Mouse (Mus musculus) heart, embryonic 15.5 days (tissue): Measurements from ENCODE around the gene Ugt1a10. TPM values are rescaled to one million over a fixed set of nuclear protein-coding genes. Genes with fewer than 3 reads are reported as not detected.
"Not testable (repeated sequence)": the region's sequence is repeated elsewhere in the genome, so short reads cannot be mapped to it uniquely, and the experiment has no call there.

Source experiments
- ATAC-seq: fragments of 200-750 bp; cut with Nextera tagmentation; replicated peaks from 2 replicates; pipeline ENCODE4 v1.8.0; 2017; ENCODE audit warnings: low read depth, moderate TSS enrichment; ENCODE audit not compliant: insufficient number of reproducible peaks, insufficient read depth, low FRiP score
- H3K27ac ChIP-seq: fragments of 300-500 bp; sonication (generic); 2 replicates; pipeline ENCODE4 v1.5.1; 2015; ENCODE audit warnings: mild to moderate bottlenecking, inconsistent platforms
- H3K27me3 ChIP-seq: fragments of 300-500 bp; sonication (generic); 2 replicates; pipeline ENCODE4 v1.6.1; 2015; ENCODE audit warnings: inconsistent platforms
- H3K36me3 ChIP-seq: fragments of 300-500 bp; sonication (generic); 2 replicates; pipeline ENCODE4 v1.6.1; 2015; ENCODE audit warnings: mild to moderate bottlenecking, inconsistent platforms
- H3K4me1 ChIP-seq: fragments of 300-500 bp; sonication (generic); replicated peaks from 2 replicates; pipeline ENCODE4 v1.6.1; 2015; ENCODE audit warnings: inconsistent platforms
- H3K4me2 ChIP-seq: fragments of 300-500 bp; sonication (generic); 2 replicates; pipeline ENCODE4 v1.6.1; 2015; ENCODE audit warnings: inconsistent platforms, mild to moderate bottlenecking, moderate library complexity
- H3K4me3 ChIP-seq: fragments of 300-500 bp; sonication (generic); 2 replicates; pipeline ENCODE4 v1.5.1; 2015; ENCODE audit warnings: mild to moderate bottlenecking, inconsistent platforms
- H3K9ac ChIP-seq: fragments of 300-500 bp; sonication (generic); 2 replicates; pipeline ENCODE4 v1.6.1; 2015; ENCODE audit warnings: mild to moderate bottlenecking, inconsistent platforms
- H3K9me3 ChIP-seq: fragments of 300-500 bp; sonication (generic); replicated peaks from 2 replicates; pipeline ENCODE4 v1.6.1; 2016; ENCODE audit warnings: inconsistent platforms
- WGBS: fragments of 180-500 bp; shearing (Covaris S2); methylation state at CpG from one replicate; pipeline ENCODE4 v1.1.7; 2015; ENCODE audit warnings: mixed read lengths; 5-methylcytosine and 5-hydroxymethylcytosine counted together
- polyA plus RNA-seq: library from polyadenylated mRNA; unstranded; fragments of >200 nt; fragmentation: Nextera tagmentation; extraction: Ambion mirVana; gene quantifications from 2 replicates; pipeline ENCODE4 v1.2.1, GENCODE M21; 2015

Ugt1a10 gene
- polyA plus RNA-seq, 1 experiment from 2014 or later: not detected

GRCm38 (mm10) chr1:88044832-88045437, 10.3 kb upstream of the Ugt1a10 start:
- WGBS: 63% methylated on average over 4 of the region's 5 CpGs
- not testable (repeated sequence) for H3K4me3 ChIP-seq, H3K4me1 ChIP-seq, H3K9ac ChIP-seq, H3K36me3 ChIP-seq, H3K27me3 ChIP-seq, H3K27ac ChIP-seq, H3K9me3 ChIP-seq, H3K4me2 ChIP-seq, ATAC-seq

GRCm38 (mm10) chr1:88047408-88047807, 7.8 kb upstream of the Ugt1a10 start:
- ATAC-seq, H3K4me1 ChIP-seq, H3K27ac ChIP-seq, H3K9me3 ChIP-seq, H3K4me3 ChIP-seq, H3K4me2 ChIP-seq, H3K27me3 ChIP-seq, H3K9ac ChIP-seq, H3K36me3 ChIP-seq: not testable (repeated sequence)
- WGBS: 84% methylated on average over 2 of the region's 2 CpGs

- H3K4me1 ChIP-seq, H3K36me3 ChIP-seq, ATAC-seq, H3K27ac ChIP-seq, H3K4me3 ChIP-seq, H3K4me2 ChIP-seq, H3K27me3 ChIP-seq, H3K9ac ChIP-seq, H3K9me3 ChIP-seq: not testable (repeated sequence)
- WGBS: 71% methylated on average over 1 of the region's 2 CpGs
These were observed 11.4 kb downstream of the Ugt1a10 start for GRCm38 (mm10) chr1:88066472-88067102.

GRCm38 (mm10) chr1:88070495-88070894, 15.3 kb downstream of the Ugt1a10 start, which contains the start of gene Ugt1a9:
Gene Ugt1a9 (plus strand): TSS chr1:88070800.
- H3K4me3 ChIP-seq: no peak within 1 kb of the TSS
- no peak within 1 kb of the TSS for H3K27ac ChIP-seq
- H3K9ac ChIP-seq: no peak within 1 kb of the TSS
- WGBS: 73% methylated on average over 2 of the region's 2 CpGs
- H3K36me3 ChIP-seq: no peaks in the 10 kb centered on the region
- no peak for ATAC-seq
- H3K27me3 ChIP-seq: no peaks in the 10 kb centered on the region
- H3K4me2 ChIP-seq: no peak within 1 kb of the TSS
- H3K9me3 ChIP-seq: no peaks in the 10 kb centered on the region
- no peaks in the 10 kb centered on the region for H3K4me1 ChIP-seq

- Histone ChIP-seq H3K9ac (no peak overlapping the region), H3K4me2 (no peak overlapping the region), H3K9me3 (no peaks in the 10 kb centered on the region), H3K4me1 (no peaks in the 10 kb centered on the region), H3K4me3 (no peak overlapping the region), H3K27me3 (no peaks in the 10 kb centered on the region), H3K36me3 (no peaks in the 10 kb centered on the region), H3K27ac (no peak overlapping the region)
- whole genome bisulfite sequencing: 74% methylated on average over 4 of the region's 4 CpGs
- no peak for ATAC-seq
These were observed 15.7 kb downstream of the Ugt1a10 start for GRCm38 (mm10) chr1:88070902-88071301.

- no peaks in the 10 kb centered on the region for H3K4me1 ChIP-seq
- H3K9me3 ChIP-seq: no peaks in the 10 kb centered on the region
- H3K27ac ChIP-seq: no peak overlapping the region
- H3K36me3 ChIP-seq: no peaks in the 10 kb centered on the region
- H3K27me3 ChIP-seq: no peaks in the 10 kb centered on the region
- WGBS: 80% methylated on average over 2 of the region's 2 CpGs
- H3K9ac ChIP-seq: no peak overlapping the region
- ATAC-seq: no peak
- no peak overlapping the region for H3K4me3 ChIP-seq
- no peak overlapping the region for H3K4me2 ChIP-seq
These were observed 19.3 kb downstream of the Ugt1a10 start for GRCm38 (mm10) chr1:88074471-88074870.

GRCm38 (mm10) chr1:88077128-88077527, 21.9 kb downstream of the Ugt1a10 start:
- 76% methylated on average over 1 of the region's 1 CpGs for WGBS

GRCm38 (mm10) chr1:88081670-88082069, 26.5 kb downstream of the Ugt1a10 start:
- no peak for ATAC-seq
- no peaks in the 10 kb centered on the region for H3K27me3 ChIP-seq
- H3K4me3 ChIP-seq: no peak overlapping the region
- no peaks in the 10 kb centered on the region for H3K4me1 ChIP-seq
- no peaks in the 10 kb centered on the region for H3K36me3 ChIP-seq
- no peak overlapping the region for H3K27ac ChIP-seq
- H3K9me3 ChIP-seq: no peaks in the 10 kb centered on the region
- no peak overlapping the region for H3K4me2 ChIP-seq
- no peak overlapping the region for H3K9ac ChIP-seq
- 84% methylated on average over 1 of the region's 1 CpGs for WGBS

More at GRCm38 (mm10) chr1:88077128-88077527, 21.9 kb downstream of the Ugt1a10 start:
- no peak for ATAC-seq
- Histone ChIP-seq H3K9ac (no peak overlapping the region), H3K4me3 (no peak overlapping the region), H3K9me3 (no peaks in the 10 kb centered on the region), H3K4me2 (no peak overlapping the region), H3K4me1 (no peaks in the 10 kb centered on the region), H3K27me3 (no peaks in the 10 kb centered on the region), H3K27ac (no peak overlapping the region), H3K36me3 (no peaks in the 10 kb centered on the region)

- no peaks in the 10 kb centered on the region for H3K36me3 ChIP-seq
- H3K4me2 ChIP-seq: no peak overlapping the region
- ATAC-seq: no peak
- H3K4me3 ChIP-seq: no peak overlapping the region
- no peaks in the 10 kb centered on the region for H3K4me1 ChIP-seq
- H3K9me3 ChIP-seq: no peaks in the 10 kb centered on the region
- no peak overlapping the region for H3K27ac ChIP-seq
- no peak overlapping the region for H3K9ac ChIP-seq
- no peaks in the 10 kb centered on the region for H3K27me3 ChIP-seq
- WGBS: 47% methylated on average over 1 of the region's 1 CpGs
These were observed 30.9 kb downstream of the Ugt1a10 start for GRCm38 (mm10) chr1:88086125-88086524.

GRCm38 (mm10) chr1:88087513-88087912, 32.3 kb downstream of the Ugt1a10 start, which contains the start of gene Ugt1a8:
Gene Ugt1a8 (plus strand): TSS chr1:88087813.
- no peak for ATAC-seq
- 55% methylated on average over 3 of the region's 3 CpGs for WGBS
- H3K4me2 ChIP-seq: no peak within 1 kb of the TSS

GRCm38 (mm10) chr1:88092341-88092740, 37.2 kb downstream of the Ugt1a10 start:
- Histone ChIP-seq H3K36me3 (no peaks in the 10 kb centered on the region), H3K27me3 (no peaks in the 10 kb centered on the region), H3K9me3 (no peaks in the 10 kb centered on the region), H3K4me2 (no peak overlapping the region), H3K27ac (no peak overlapping the region), H3K4me3 (no peak overlapping the region), H3K9ac (no peak overlapping the region), H3K4me1 (0 out of 2 replicates have a peak, but pooled peaks cover 4% of the 10 kb centered on the region)
- ATAC-seq: no peak

More at GRCm38 (mm10) chr1:88087513-88087912, 32.3 kb downstream of the Ugt1a10 start, which contains the start of gene Ugt1a8:
- Histone ChIP-seq H3K4me3 (no peak within 1 kb of the TSS), H3K27me3 (no peaks in the 10 kb centered on the region), H3K9ac (no peak within 1 kb of the TSS), H3K4me1 (no peaks in the 10 kb centered on the region), H3K36me3 (no peaks in the 10 kb centered on the region), H3K9me3 (no peaks in the 10 kb centered on the region), H3K27ac (no peak within 1 kb of the TSS)

GRCm38 (mm10) chr1:88094270-88094676, 39.1 kb downstream of the Ugt1a10 start:
- WGBS: 63% methylated on average over 3 of the region's 3 CpGs
- not testable (repeated sequence) for H3K4me2 ChIP-seq, ATAC-seq, H3K9me3 ChIP-seq, H3K9ac ChIP-seq, H3K4me1 ChIP-seq, H3K4me3 ChIP-seq, H3K36me3 ChIP-seq, H3K27me3 ChIP-seq
- peak overlapping the region; percentile 52; the same call in 1 of the 2 replicates for H3K27ac ChIP-seq
